Mouse (Mus musculus): ENCODE measurements around the gene Defb36. TPM values are rescaled to one million over a fixed set of nuclear protein-coding genes. Genes with fewer than 3 reads are reported as not detected.

Gene Defb36
- total RNA-seq, 2 experiments from 2014 or later, result 1.3 TPM; not detected in 1

Other genes starting within 250 kb of the Defb36 start
- 1 to 10 TPM; 2.3 to 2.5 TPM for gene Nrsn2, start 227.7 kb upstream of the Defb36 start, total RNA-seq (2021)
- 10 to 100 TPM in 1 of 2 experiments, 1 to 10 TPM in 1; 8.3 to 12.9 TPM for gene Sox12, start 206.3 kb upstream of the Defb36 start, total RNA-seq (2021)
- gene Zcchc3, start 189.3 kb upstream of the Defb36 start, total RNA-seq (2021), result 1 to 10 TPM; 6.8 to 8.7 TPM
- under 1 TPM; 0.17 to 0.26 TPM for gene 6820408C15Rik, start 188.7 kb upstream of the Defb36 start, total RNA-seq (2021)
- gene Defb23, start 139.7 kb upstream of the Defb36 start, total RNA-seq (2021), result not detected
- gene Defb20, start 127.3 kb upstream of the Defb36 start, total RNA-seq (2021), result not detected
- not detected for gene Defb22, start 114.2 kb upstream of the Defb36 start, total RNA-seq (2021)
- gene Defb26, start 92.6 kb upstream of the Defb36 start, total RNA-seq (2021), result not detected
- not detected for gene Defb28, start 86.1 kb upstream of the Defb36 start, total RNA-seq (2021)
- gene Defb29, start 64.2 kb upstream of the Defb36 start, total RNA-seq (2021), result not detected
- gene Gm17416, start 35.0 kb upstream of the Defb36 start, total RNA-seq (2021), result not detected
- not detected for gene Defb21, start 31.6 kb upstream of the Defb36 start, total RNA-seq (2021)
- gene Defb19, start 24.0 kb upstream of the Defb36 start, total RNA-seq (2021), result 1 to 10 TPM in 1 of 2 experiments, not detected in 1; 1.3 TPM
- gene Defb45, start 4.9 kb upstream of the Defb36 start, total RNA-seq (2021), result not detected
- gene Defb25, start 18.7 kb downstream of the Defb36 start, total RNA-seq (2021), result 1 to 10 TPM in 1 of 2 experiments, not detected in 1; 2.2 TPM
- 10 to 100 TPM in 1 of 2 experiments, 1 to 10 TPM in 1; 9.3 to 13.2 TPM for gene Rem1, start 22.6 kb downstream of the Defb36 start, total RNA-seq (2021)
- gene H13, start 65.1 kb downstream of the Defb36 start, total RNA-seq (2021), result 100 to 1,000 TPM; 169 to 173 TPM
- gene Mcts2, start 82.7 kb downstream of the Defb36 start, total RNA-seq (2021), result 10 to 100 TPM; 27.2 to 31.7 TPM
- gene Id1, start 131.9 kb downstream of the Defb36 start, total RNA-seq (2021), result 100 to 1,000 TPM in 1 of 2 experiments, 10 to 100 TPM in 1; 68.4 to 105 TPM
- gene Cox4i2, start 149.8 kb downstream of the Defb36 start, total RNA-seq (2021), result 1 to 10 TPM; 3.0 to 4.0 TPM
- 10 to 100 TPM; 58.2 to 93.9 TPM for gene Bcl2l1, start 227.4 kb downstream of the Defb36 start, total RNA-seq (2021)
- gene Tpx2, start 243.6 kb downstream of the Defb36 start, total RNA-seq (2021), result 1 to 10 TPM; 5.1 to 6.2 TPM